ENCODE assay signal across 19 mouse cellular contexts in the genomic region with DNA sequence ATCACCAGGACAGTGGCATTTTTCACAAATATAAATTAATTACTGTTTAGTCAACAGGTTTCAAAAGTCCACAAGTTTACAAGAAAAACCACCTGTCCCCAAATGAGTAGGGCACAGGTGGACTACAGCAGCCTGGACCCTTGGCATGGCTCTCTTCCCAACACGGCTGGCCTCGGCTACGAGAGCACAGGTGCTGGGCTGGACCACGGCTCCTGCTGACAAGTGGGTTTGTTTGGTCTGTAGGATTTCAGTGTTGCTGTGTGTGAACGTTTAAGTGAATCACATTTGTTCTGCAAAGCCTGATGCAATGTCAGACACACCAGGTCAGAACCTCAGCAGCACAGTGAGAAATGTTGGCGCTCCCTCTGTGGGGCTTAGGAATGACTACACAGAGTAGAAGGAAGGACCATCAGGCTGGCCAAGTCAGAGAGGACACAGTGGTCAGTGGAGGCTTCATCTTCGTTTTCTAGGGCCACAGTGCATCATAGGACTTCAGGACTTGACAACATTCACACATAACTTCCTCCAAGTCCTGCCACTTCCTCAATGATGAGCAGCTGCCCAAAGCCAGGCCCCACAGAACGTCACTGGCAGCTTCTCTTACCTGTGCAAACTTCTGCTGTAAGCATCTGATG. TPM values are rescaled to one million over a fixed set of nuclear protein-coding genes. Genes with fewer than 3 reads are reported as not detected.
DNase-seq lines count a peak whose midpoint lies in the region; ATAC-seq and TF ChIP-seq lines count a peak whose summit lies in the region.
"Had no signal": no experiment of that assay in that cellular context is flagged by ENCODE, and none has a peak within 500 bp of the region (broad histone marks: within the 10 kb centered on the region; RNA-seq: fewer than 3 reads in every experiment).

No protein-coding gene starts in this region.

- H3K9me3 ChIP-seq in hindbrain, embryonic 15.5 days: no peaks in the 10 kb centered on the region
- H3K9me3 ChIP-seq in hindbrain, embryonic 11.5 days (ENCODE audit: control insufficient read depth, low read length): no peaks in the 10 kb centered on the region
- H3K9me3 ChIP-seq in forebrain, postnatal 0 days (ENCODE audit: low read length): no peaks in the 10 kb centered on the region
- H3K9me3 ChIP-seq: forebrain, embryonic 12.5 days; hindbrain, embryonic 10.5 days; limb, embryonic 15.5 days; neural tube, embryonic 12.5 days had no signal

- DNase-seq in hindbrain, embryonic 11.5 days (ENCODE audit: low spot score): no peak
- DNase-seq in 3T3-L1 (ENCODE audit: low read depth, low spot score) (peak; percentile 76), adipocyte (ENCODE audit: low spot score) (peak; percentile 40)
- DNase-seq in naive thymus-derived CD4-positive, alpha-beta T cell, adult 2 months (ENCODE audit: low read depth): peak; percentile 7
- no peak for DNase-seq in right cerebral cortex, postnatal 10 days (ENCODE audit: low spot score in 2 of 2)
- no peak for DNase-seq in forebrain, postnatal 0 days
- DNase-seq: cerebellum, adult 8-10 months; gastrocnemius, postnatal 14 days; kidney, adult 18-20 months; kidney, postnatal 10 days; right cerebral cortex, adult 18-20 months; thymus, adult 18-20 months; thymus, postnatal 4 days had no signal

- no peaks in the 10 kb centered on the region for H3K27me3 ChIP-seq in hindbrain, embryonic 15.5 days
- H3K27me3 ChIP-seq in hindbrain, embryonic 11.5 days (ENCODE audit: control insufficient read depth, insufficient read depth, low read length): no peaks in the 10 kb centered on the region
- no peaks in the 10 kb centered on the region for H3K27me3 ChIP-seq in forebrain, postnatal 0 days (ENCODE audit: insufficient read depth, low read length)
- H3K27me3 ChIP-seq: forebrain, embryonic 12.5 days; limb, embryonic 15.5 days; neural tube, embryonic 12.5 days had no signal

- H3K36me3 ChIP-seq in hindbrain, embryonic 15.5 days: peaks cover 31% of the 10 kb centered on the region
- peaks cover 8% of the 10 kb centered on the region for H3K36me3 ChIP-seq in hindbrain, embryonic 11.5 days (ENCODE audit: control insufficient read depth, insufficient read depth, low read length)
- peaks cover 34% of the 10 kb centered on the region for H3K36me3 ChIP-seq in forebrain, postnatal 0 days (ENCODE audit: insufficient read depth)

- 0 out of 2 replicates have a peak overlapping the region, but pooled peaks have one; percentile 12 for H3K27ac ChIP-seq in hindbrain, embryonic 15.5 days (replicated peaks)
- H3K27ac ChIP-seq in hindbrain, embryonic 11.5 days (ENCODE audit: low read depth, low read length): no peak overlapping the region
- H3K27ac ChIP-seq in forebrain, postnatal 0 days (ENCODE audit: low read depth, low read length): no peak overlapping the region
- H3K27ac ChIP-seq: forebrain, embryonic 12.5 days; hindbrain, embryonic 10.5 days; neural tube, embryonic 12.5 days had no signal

- peaks cover 25% of the 10 kb centered on the region for H3K4me1 ChIP-seq in hindbrain, embryonic 15.5 days (replicated peaks)
- no peaks in the 10 kb centered on the region; the same call in 1 of the 2 replicates for H3K4me1 ChIP-seq in hindbrain, embryonic 11.5 days (replicated peaks; ENCODE audit: control insufficient read depth, insufficient read depth, low read length)
- H3K4me1 ChIP-seq in forebrain, postnatal 0 days (ENCODE audit: insufficient read depth): no peaks in the 10 kb centered on the region

- H3K4me3 ChIP-seq in hindbrain, embryonic 15.5 days: no peak overlapping the region
- H3K4me3 ChIP-seq in hindbrain, embryonic 11.5 days (ENCODE audit: low read depth, low read length): no peak overlapping the region
- H3K4me3 ChIP-seq in forebrain, postnatal 0 days (ENCODE audit: low read depth, low read length): no peak overlapping the region
- H3K4me3 ChIP-seq: forebrain, embryonic 12.5 days; hindbrain, embryonic 10.5 days; limb, embryonic 15.5 days; neural tube, embryonic 12.5 days had no signal

- H3K4me2 ChIP-seq in hindbrain, embryonic 15.5 days: no peak overlapping the region
- no peak overlapping the region for H3K4me2 ChIP-seq in hindbrain, embryonic 11.5 days (replicated peaks; ENCODE audit: low read depth, low read length)
- no peak overlapping the region for H3K4me2 ChIP-seq in forebrain, postnatal 0 days (ENCODE audit: low read depth)
- H3K4me2 ChIP-seq: forebrain, embryonic 12.5 days; limb, embryonic 15.5 days; neural tube, embryonic 12.5 days had no signal

- TF ChIP-seq CTCF in forebrain, postnatal 0 days (IDR thresholded peaks at IDR 0.05; ENCODE audit: low read depth): no peak

- H3K9ac ChIP-seq in hindbrain, embryonic 15.5 days: no peak overlapping the region
- no peak overlapping the region for H3K9ac ChIP-seq in hindbrain, embryonic 11.5 days (ENCODE audit: low read depth, low read length)
- no peak overlapping the region for H3K9ac ChIP-seq in forebrain, postnatal 0 days
- H3K9ac ChIP-seq: forebrain, embryonic 12.5 days; limb, embryonic 15.5 days; neural tube, embryonic 12.5 days had no signal

- ATAC-seq in hindbrain, embryonic 15.5 days (ENCODE audit: low FRiP score, low read depth): no peak
- no peak for ATAC-seq in hindbrain, embryonic 11.5 days (ENCODE audit: low FRiP score)
- ATAC-seq in forebrain, postnatal 0 days: no peak

- 86% methylated on average over 8 of the region's 8 CpGs for WGBS in hindbrain, embryonic 15.5 days
- whole genome bisulfite sequencing in hindbrain, embryonic 11.5 days: 91% methylated on average over 8 of the region's 8 CpGs
- 83% methylated on average over 8 of the region's 8 CpGs for WGBS in forebrain, postnatal 0 days

RNA-seq across cellular contexts. Expression of gene Rgma, which starts 51.6 kb away (rescaled TPM):
- 39.5 and 45.1 TPM in 2 replicates for polyA plus RNA-seq in hindbrain, embryonic 15.5 days (2015; fragmentation: Nextera tagmentation; extraction: Ambion mirVana)
- polyA plus RNA-seq in hindbrain, embryonic 11.5 days (2014; fragmentation: Nextera tagmentation; extraction: Ambion mirVana): 36.5 and 52.5 TPM in 2 replicates
- 72.2 and 96.4 TPM in 2 replicates for total RNA-seq in forebrain, postnatal 0 days (2014; rRNA removed)
- polyA plus RNA-seq in forebrain, postnatal 0 days (2015; fragmentation: Nextera tagmentation; extraction: Ambion mirVana): 34.1 and 39.9 TPM in 2 replicates
- total RNA-seq: megakaryocyte-erythroid progenitor cell, adult 5-6 weeks had no signal

Comparison
In these comparisons a context has a peak if more than half of its experiments do, and no peak if none do; other contexts are left out.
1. DNase-seq: peak in 3T3-L1 (single experiment), adipocyte (single experiment) and naive thymus-derived CD4-positive, alpha-beta T cell, adult 2 months (single experiment); none in hindbrain, embryonic 11.5 days (single experiment), right cerebral cortex, postnatal 10 days (0 of 2) and forebrain, postnatal 0 days (single experiment).